Mouse (Mus musculus) spleen, embryonic (tissue): ENCODE data around the gene Ccnc.
"Not testable (repeated sequence)": the region's sequence is repeated elsewhere in the genome, so short reads cannot be mapped to it uniquely, and the experiment has no call there.

ENCODE experiments used
- CTCF ChIA-PET: fragments of 350-600 bp; sonication (Branson Sonifier 250); formaldehyde crosslinking; loops from one replicate; lab custom pipeline; 2022; lab: Charles Lee

The Ccnc gene

GRCm38 (mm10) chr4:21726912-21727614 lies 438 bp upstream of the Ccnc start:
- CTCF ChIA-PET: no interaction called here

GRCm38 (mm10) chr4:21739169-21739568 lies 11.7 kb downstream of the Ccnc start:
- CTCF ChIA-PET: no interaction called here

GRCm38 (mm10) chr4:21744142-21744541 lies 16.6 kb downstream of the Ccnc start:
- CTCF ChIA-PET: not testable (repeated sequence)

GRCm38 (mm10) chr4:21745723-21746122 lies 18.2 kb downstream of the Ccnc start:
- CTCF ChIA-PET: interaction anchor here (0.6 kb wide), 1 partner anchor 41 kb away, joined by 3 read pairs; no protein-coding TSS in a partner anchor

GRCm38 (mm10) chr4:21755123-21755789 lies 27.8 kb downstream of the Ccnc start:
- CTCF ChIA-PET: no interaction called here

GRCm38 (mm10) chr4:21758860-21759259 lies 31.4 kb downstream of the Ccnc start:
- CTCF ChIA-PET: no interaction called here

- CTCF ChIA-PET: no interaction called here
Measured at GRCm38 (mm10) chr4:21761416-21762160, 34.1 kb downstream of the Ccnc start.

GRCm38 (mm10) chr4:21763827-21764226 lies 36.3 kb downstream of the Ccnc start:
- CTCF ChIA-PET: no interaction called here

- CTCF ChIA-PET: interaction anchor here (0.6 kb wide), 1 partner anchor 37 kb away, joined by 18 read pairs; no protein-coding TSS in a partner anchor
Measured at GRCm38 (mm10) chr4:21766171-21766862, 38.8 kb downstream of the Ccnc start.

- CTCF ChIA-PET: no interaction called here
Measured at GRCm38 (mm10) chr4:21766863-21767304, 39.4 kb downstream of the Ccnc start, which contains the start of the genes Usp45 and Tstd3. Gene Usp45, plus strand, starts transcription at chr4:21767156. Gene Tstd3, minus strand, starts transcription at chr4:21767212.

GRCm38 (mm10) chr4:21771064-21771463 lies 43.6 kb downstream of the Ccnc start:
- CTCF ChIA-PET: interaction anchor here (0.8 kb wide), 1 partner anchor 51 kb away, joined by 4 read pairs; no protein-coding TSS in a partner anchor

- CTCF ChIA-PET: no interaction called here
Measured at GRCm38 (mm10) chr4:21772306-21772705, 44.8 kb downstream of the Ccnc start.

- CTCF ChIA-PET: interaction anchor here (0.7 kb wide), 1 partner anchor 887 kb away, joined by 4 read pairs; no protein-coding TSS in a partner anchor
Measured at GRCm38 (mm10) chr4:21776091-21776945, 48.8 kb downstream of the Ccnc start.

- CTCF ChIA-PET: interaction anchor here (0.7 kb wide), 1 partner anchor 888 kb away, joined by 4 read pairs; no protein-coding TSS in a partner anchor
Measured at GRCm38 (mm10) chr4:21776946-21777265, 49.4 kb downstream of the Ccnc start.

- CTCF ChIA-PET: no interaction called here
Measured at GRCm38 (mm10) chr4:21780816-21781726, 53.6 kb downstream of the Ccnc start.

GRCm38 (mm10) chr4:21786268-21786667 lies 58.8 kb downstream of the Ccnc start:
- CTCF ChIA-PET: no interaction called here

- CTCF ChIA-PET: interaction anchor here (0.6 kb wide), 1 partner anchor 38 kb away, joined by 8 read pairs; no protein-coding TSS in a partner anchor
Measured at GRCm38 (mm10) chr4:21788903-21789302, 61.4 kb downstream of the Ccnc start.

- CTCF ChIA-PET: no interaction called here
Measured at GRCm38 (mm10) chr4:21789836-21790235, 62.3 kb downstream of the Ccnc start.

GRCm38 (mm10) chr4:21793631-21794030 lies 66.1 kb downstream of the Ccnc start:
- CTCF ChIA-PET: no interaction called here
